Mouse (Mus musculus) adrenal gland, adult 8-10 months (tissue): Measurements from ENCODE around the gene Sept1. TPM values are rescaled to one million over a fixed set of nuclear protein-coding genes. Genes with fewer than 3 reads are reported as not detected.
"Not testable (repeated sequence)": the region's sequence is repeated elsewhere in the genome, so short reads cannot be mapped to it uniquely, and the experiment has no call there.

Source experiments
- DNase-seq: peaks from one replicate; pipeline ENCODE4 v3.0.0; 2022
- total RNA-seq, 4 experiments: library from RNA; stranded (reverse); gene quantifications; 2 replicates each; pipeline ENCODE4 v1.2.4; 2022

Gene Sept1
- total RNA-seq, 4 experiments from 2014 or later = 9.1 to 11.2 (median 10.3) TPM

GRCm38 (mm10) chr7:127192989-127193388 is 39.9 kb downstream of the Sept1 start:
- no peak for DNase-seq

DNA sequence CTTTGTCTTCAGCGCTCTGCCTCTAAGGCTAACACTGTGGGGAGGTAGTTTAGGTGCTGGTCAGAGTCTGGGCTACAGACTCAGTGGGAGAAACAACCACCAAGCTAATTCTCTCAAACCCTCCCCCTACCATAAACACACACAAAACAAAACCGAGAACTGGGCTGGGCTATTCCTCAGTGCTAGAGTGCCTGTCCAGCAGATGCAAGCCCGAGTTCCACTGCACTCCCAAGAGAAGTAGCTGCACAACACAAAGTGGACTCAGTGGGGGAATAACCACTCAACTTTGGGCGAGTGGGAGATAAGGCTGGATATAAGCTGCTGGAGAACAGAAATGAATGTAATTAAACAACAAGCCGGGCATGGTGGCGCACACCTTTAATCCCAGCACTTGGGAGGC is 42.3 kb downstream of the Sept1 start:
- DNase-seq = no peak

GRCm38 (mm10) chr7:127188305-127189276 is 44.3 kb downstream of the Sept1 start:
- no peak for DNase-seq

GRCm38 (mm10) chr7:127187351-127187750 is 45.6 kb downstream of the Sept1 start:
- DNase-seq = no peak

DNA sequence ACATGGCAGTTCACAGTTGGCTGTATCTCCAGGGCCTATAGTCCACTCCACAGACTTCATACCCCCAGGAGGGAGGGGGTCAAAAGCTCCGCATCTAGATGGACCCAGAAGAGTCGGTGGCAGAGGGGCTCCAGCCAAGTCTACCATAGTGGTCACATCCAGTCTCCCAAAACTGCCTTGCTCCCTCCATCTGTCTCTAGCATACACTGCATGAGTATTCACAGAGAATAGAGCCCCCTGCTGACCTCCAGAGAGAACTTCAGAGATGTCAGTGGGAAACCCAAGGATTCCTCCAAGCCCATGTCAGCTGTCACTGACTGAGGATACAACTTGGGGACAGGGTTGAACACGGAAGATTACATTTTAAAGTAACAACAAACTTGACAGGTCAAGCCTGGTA is 47.3 kb downstream of the Sept1 start:
- no peak for DNase-seq

DNA sequence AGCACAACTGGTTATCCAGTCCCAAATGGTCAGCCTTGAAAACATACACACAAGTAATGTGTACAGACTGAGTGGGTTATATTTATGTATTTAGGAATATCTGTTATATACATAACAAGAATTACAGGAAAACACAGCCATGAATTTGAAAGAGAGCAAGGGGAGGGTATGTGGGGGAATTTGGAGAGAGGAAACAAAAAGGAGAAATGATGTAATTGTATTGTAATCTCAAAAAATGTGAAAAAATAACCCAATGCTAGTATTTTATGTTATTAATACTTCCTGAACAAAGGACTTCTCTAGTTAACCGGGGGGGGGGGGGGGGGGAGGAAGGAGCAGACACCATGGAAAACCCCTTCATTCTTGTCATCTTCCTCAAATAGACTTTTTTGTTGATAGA is 48.2 kb downstream of the Sept1 start:
- no peak for DNase-seq

DNA sequence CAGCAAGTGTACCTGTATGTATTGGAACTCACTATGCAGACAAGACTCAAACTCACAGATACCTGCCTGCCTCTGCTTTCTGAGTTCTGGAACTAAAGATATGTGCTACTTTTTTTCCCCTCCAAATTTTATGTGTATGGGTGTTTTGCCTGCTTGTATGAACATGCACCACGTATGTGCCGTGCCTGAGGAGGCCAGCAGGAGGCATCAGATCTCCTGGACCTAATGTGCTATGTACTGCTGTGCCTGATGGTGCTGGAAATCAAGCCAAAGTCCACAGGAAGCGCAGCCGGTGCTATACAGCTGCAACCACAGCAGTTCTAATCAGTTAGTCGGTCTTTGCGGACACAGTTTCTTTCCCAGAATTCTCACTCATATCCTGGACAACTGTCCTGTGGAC is 49.1 kb downstream of the Sept1 start:
- DNase-seq = no peak

- no peak for DNase-seq
These were observed 49.6 kb downstream of the Sept1 start for GRCm38 (mm10) chr7:127183345-127183744.

DNA sequence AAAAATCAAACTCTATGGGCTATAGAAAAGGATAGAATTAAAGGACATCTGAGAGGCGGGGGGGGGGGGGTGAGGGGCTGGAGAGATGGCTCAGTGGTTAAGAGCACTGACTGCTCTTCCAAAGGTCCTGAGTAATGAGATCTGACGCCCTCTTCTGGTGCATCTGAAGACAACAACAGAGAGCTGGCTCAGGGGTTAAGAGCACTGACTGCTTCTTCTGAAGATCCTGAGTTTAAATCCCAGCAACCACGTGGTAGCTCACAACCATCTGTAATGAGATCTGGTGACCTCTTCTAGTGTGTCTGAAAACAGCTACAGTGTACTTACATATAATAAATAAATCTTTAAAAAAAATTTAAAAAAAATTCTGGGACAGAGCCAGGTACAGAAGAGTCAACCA is 51.2 kb downstream of the Sept1 start:
- not testable (repeated sequence) for DNase-seq

DNA sequence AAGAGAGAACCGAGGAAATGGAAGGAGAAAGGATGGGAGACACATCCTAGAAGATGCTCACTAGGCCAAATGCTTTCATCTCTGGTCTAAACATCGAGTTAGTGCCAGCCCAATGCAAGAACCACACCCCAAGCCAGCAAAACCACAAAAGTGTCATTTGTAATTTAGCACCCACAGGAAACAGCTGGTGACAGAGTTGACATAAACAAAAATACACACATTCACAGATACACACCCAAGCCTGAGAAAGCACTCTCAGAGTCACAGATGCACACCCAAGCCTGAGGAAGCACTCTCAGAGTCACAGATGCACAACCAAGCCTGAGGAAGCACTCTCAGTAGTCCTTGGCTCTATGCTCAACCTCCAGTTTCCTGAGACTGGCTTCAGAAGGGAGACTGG is 52.1 kb downstream of the Sept1 start:
- DNase-seq = no peak

GRCm38 (mm10) chr7:127176937-127177336 is 56.0 kb downstream of the Sept1 start:
- DNase-seq = no peak

GRCm38 (mm10) chr7:127166501-127166900 is 66.4 kb downstream of the Sept1 start:
- no peak for DNase-seq

DNA sequence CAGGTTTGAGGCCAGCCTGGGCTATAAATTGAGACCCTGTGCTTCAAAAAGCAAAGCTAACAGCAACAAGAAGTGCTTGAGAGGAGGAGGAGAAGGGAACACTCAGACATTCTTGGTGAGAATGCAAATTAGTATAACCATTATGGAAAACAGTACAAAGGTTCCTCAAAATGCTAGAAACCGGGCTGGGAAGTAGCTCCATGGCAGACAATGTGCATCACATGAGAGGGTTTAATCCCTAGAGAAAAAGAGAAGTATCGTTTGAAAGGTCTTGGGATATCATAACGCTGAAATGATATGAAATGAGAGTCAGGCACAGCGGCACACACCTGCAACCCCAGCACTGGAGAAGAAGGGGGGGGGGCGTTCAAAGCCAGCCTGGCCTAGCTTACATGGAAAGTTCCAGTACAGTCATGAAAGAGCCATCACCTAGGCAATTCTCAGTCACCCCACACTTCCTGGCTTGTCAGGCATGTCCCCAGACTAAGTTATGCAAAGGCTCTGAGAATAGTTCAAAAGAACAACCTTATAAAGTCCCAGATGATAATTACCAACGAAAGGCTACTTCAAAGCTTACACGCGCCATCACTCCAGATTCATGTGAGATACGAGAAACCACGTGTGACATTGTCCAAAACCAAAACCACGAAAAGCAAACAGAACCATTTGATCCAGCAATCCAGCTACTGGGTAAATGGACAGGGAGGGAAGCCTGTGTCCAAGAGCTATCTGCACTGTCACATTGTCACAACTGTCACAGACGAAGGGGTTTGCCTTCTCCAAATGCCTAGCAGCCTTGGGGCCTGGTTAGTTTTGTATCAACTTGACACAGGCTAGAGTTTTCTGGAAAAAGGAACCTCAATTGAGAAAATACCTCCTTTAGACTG is 67.1 kb downstream of the Sept1 start:
- DNase-seq = no peak

Other genes with a start within 250 kb of the Sept1 start
- 100 to 1,000 TPM; 117 to 186 (median 125) TPM for gene Mvp, start 218.5 kb downstream of the Sept1 start, total RNA-seq
- 1 to 10 TPM in 1 of 4 experiments, not detected in 3; 1.5 TPM for gene Pagr1b, start 216.6 kb downstream of the Sept1 start, total RNA-seq
- 10 to 100 TPM in 3 of 4 experiments, 1 to 10 TPM in 1; 7.5 to 36.1 (median 14.3) TPM for gene Pagr1a, start 215.8 kb downstream of the Sept1 start, total RNA-seq
- gene Gm42742, start 212.0 kb downstream of the Sept1 start, total RNA-seq = 10 to 100 TPM in 3 of 4 experiments, 1 to 10 TPM in 1; 5.5 to 40.3 (median 28.9) TPM
- 1 to 10 TPM; 2.4 to 8.7 (median 6.4) TPM for gene Prrt2, start 211.9 kb downstream of the Sept1 start, total RNA-seq
- 100 to 1,000 TPM in 3 of 4 experiments, 10 to 100 TPM in 1; 99.9 to 123 (median 111) TPM for gene Maz, start 206.1 kb downstream of the Sept1 start, total RNA-seq
- gene Kif22, start 190.7 kb downstream of the Sept1 start, total RNA-seq = 1 to 10 TPM; 1.5 to 3.6 (median 1.8) TPM
- not detected for gene Zg16, start 145.8 kb downstream of the Sept1 start, total RNA-seq
- 1 to 10 TPM; 1.4 to 1.8 (median 1.5) TPM for gene AI467606, start 141.8 kb downstream of the Sept1 start, total RNA-seq
- gene Qprt, start 110.9 kb downstream of the Sept1 start, total RNA-seq = under 1 TPM; 0.12 to 0.83 (median 0.31) TPM
- gene Spn, start 95.3 kb downstream of the Sept1 start, total RNA-seq = 1 to 10 TPM; 1.2 to 2.0 (median 1.7) TPM
- 10 to 100 TPM; 61.9 to 89.2 (median 70.0) TPM for gene Cd2bp2, start 37.1 kb downstream of the Sept1 start, total RNA-seq
- 10 to 100 TPM; 47.9 to 63.7 (median 57.0) TPM for gene Tbc1d10b, start 24.7 kb downstream of the Sept1 start, total RNA-seq
- 1 to 10 TPM; 2.8 to 6.2 (median 3.7) TPM for gene Mylpf, start 24.2 kb downstream of the Sept1 start, total RNA-seq
- gene Zfp553, start 69 bp downstream of the Sept1 start, total RNA-seq = 10 to 100 TPM; 11.6 to 19.5 (median 15.0) TPM
- 10 to 100 TPM; 32.9 to 46.1 (median 39.7) TPM for gene Zfp771, start 11.1 kb upstream of the Sept1 start, total RNA-seq
- 10 to 100 TPM; 28.2 to 36.5 (median 31.6) TPM for gene Dctpp1, start 27.6 kb upstream of the Sept1 start, total RNA-seq
- gene Sephs2, start 40.9 kb upstream of the Sept1 start, total RNA-seq = 100 to 1,000 TPM in 1 of 4 experiments, 10 to 100 TPM in 3; 44.5 to 105 (median 76.5) TPM
- gene Itgal, start 63.1 kb upstream of the Sept1 start, total RNA-seq = 1 to 10 TPM; 1.9 to 3.1 (median 2.7) TPM
- gene Zfp768, start 112.5 kb upstream of the Sept1 start, total RNA-seq = 10 to 100 TPM; 25.9 to 29.4 (median 28.0) TPM
- 10 to 100 TPM; 11.1 to 14.4 (median 12.5) TPM for gene Zfp747, start 142.9 kb upstream of the Sept1 start, total RNA-seq
- gene 9130019O22Rik, start 154.0 kb upstream of the Sept1 start, total RNA-seq = 1 to 10 TPM; 4.5 to 6.6 (median 5.9) TPM
- 10 to 100 TPM; 10.3 to 12.7 (median 11.4) TPM for gene E430018J23Rik, start 160.5 kb upstream of the Sept1 start, total RNA-seq
- gene Zfp764, start 173.7 kb upstream of the Sept1 start, total RNA-seq = 10 to 100 TPM in 1 of 4 experiments, 1 to 10 TPM in 3; 6.8 to 10.0 (median 8.3) TPM
- 10 to 100 TPM; 15.5 to 22.0 (median 19.5) TPM for gene Zfp688, start 188.9 kb upstream of the Sept1 start, total RNA-seq
- gene Zfp689, start 216.0 kb upstream of the Sept1 start, total RNA-seq = 1 to 10 TPM; 3.8 to 6.7 (median 4.5) TPM
- gene Prr14, start 226.5 kb upstream of the Sept1 start, total RNA-seq = 10 to 100 TPM; 49.1 to 65.5 (median 58.2) TPM
- 10 to 100 TPM; 64.6 to 98.2 (median 75.6) TPM for gene Fbrs, start 246.1 kb upstream of the Sept1 start, total RNA-seq